Mouse (Mus musculus) inflammation-experienced regulatory T-cells, adult 6 months (primary cell): ENCODE results near the gene Tecta. TPM values are rescaled to one million over a fixed set of nuclear protein-coding genes. Genes with fewer than 3 reads are reported as not detected.

Experiments used
- ATAC-seq: one replicate; pipeline ENCODE4 v1.8.0; 2017
- polyA plus RNA-seq, 3 experiments: library from polyadenylated mRNA; unstranded; fragments of 100-300 nt; shearing (Covaris generic); gene quantifications; one replicate each; pipeline ENCODE4 v1.2.1; 2017

Tecta gene
- polyA plus RNA-seq, 3 experiments from 2014 or later = not detected

GRCm38 (mm10) chr9:42318455-42318987 lies 81.2 kb downstream of the Tecta start:
- ATAC-seq = no peak

- no peak for ATAC-seq
Measured at GRCm38 (mm10) chr9:42317337-42317736, 82.4 kb downstream of the Tecta start.

GRCm38 (mm10) chr9:42315816-42316215 lies 83.9 kb downstream of the Tecta start:
- no peak for ATAC-seq

- ATAC-seq = no peak
Measured at GRCm38 (mm10) chr9:42314959-42315358, 84.8 kb downstream of the Tecta start.

GRCm38 (mm10) chr9:42314388-42314787 lies 85.3 kb downstream of the Tecta start:
- no peak for ATAC-seq

GRCm38 (mm10) chr9:42313872-42314271 lies 85.9 kb downstream of the Tecta start:
- ATAC-seq = no peak

- ATAC-seq = no peak
Measured at GRCm38 (mm10) chr9:42311311-42311710, 88.4 kb downstream of the Tecta start.

- ATAC-seq = no peak
Measured at GRCm38 (mm10) chr9:42303894-42304293, 95.8 kb downstream of the Tecta start.

- no peak for ATAC-seq
Measured at GRCm38 (mm10) chr9:42301082-42301633, 98.6 kb downstream of the Tecta start.

- no peak for ATAC-seq
Measured at GRCm38 (mm10) chr9:42296297-42296922, 103.3 kb downstream of the Tecta start.

- ATAC-seq = no peak
Measured at GRCm38 (mm10) chr9:42294131-42294530, 105.6 kb downstream of the Tecta start.

- ATAC-seq = no peak
Measured at GRCm38 (mm10) chr9:42293596-42293995, 106.1 kb downstream of the Tecta start.

GRCm38 (mm10) chr9:42293051-42293450 lies 106.7 kb downstream of the Tecta start:
- ATAC-seq = no peak

- no peak for ATAC-seq
Measured at GRCm38 (mm10) chr9:42279676-42280075, 120.1 kb downstream of the Tecta start.

Other genes starting within 250 kb of the Tecta start
- 10 to 100 TPM; 74.1 to 93.1 (median 90.4) TPM for gene Sc5d, start 135.7 kb downstream of the Tecta start, polyA plus RNA-seq
- 1 to 10 TPM; 6.5 to 7.8 (median 7.2) TPM for gene Tbcel, start 107.9 kb upstream of the Tecta start, polyA plus RNA-seq